Mouse (Mus musculus): Measurements from ENCODE around the gene Atp10b. TPM values are rescaled to one million over a fixed set of nuclear protein-coding genes. Genes with fewer than 3 reads are reported as not detected.

Atp10b gene
- polyA plus RNA-seq, 1 experiment from 2014 or later = 4.7 TPM

- Histone ChIP-seq H3K4me1 (ENCODE audit: control insufficient read depth, insufficient read depth, low read length) (no peaks in the 10 kb centered on the region), H3K27ac (ENCODE audit: low read length) (no peak overlapping the region), H3K9ac (ENCODE audit: low read length) (no peak overlapping the region), H3K4me2 (ENCODE audit: low read depth, low read length) (no peak overlapping the region), H3K9me3 (replicated peaks; ENCODE audit: control insufficient read depth, low read length) (no peaks in the 10 kb centered on the region), H3K27me3 (ENCODE audit: control insufficient read depth, insufficient read depth, low read length) (no peaks in the 10 kb centered on the region), H3K36me3 (ENCODE audit: control insufficient read depth, insufficient read depth, low read length) (no peaks in the 10 kb centered on the region), H3K4me3 (replicated peaks; ENCODE audit: low read length) (no peak overlapping the region)
- WGBS = 34% methylated on average over 3 of the region's 3 CpGs
- no peak for ATAC-seq (ENCODE audit: insufficient read depth, low FRiP score)
Measured at GRCm38 (mm10) chr11:43263548-43264218, 114.0 kb downstream of the Atp10b start.

GRCm38 (mm10) chr11:43267505-43267904, 117.8 kb downstream of the Atp10b start:
- no peak overlapping the region for H3K4me2 ChIP-seq (ENCODE audit: low read depth, low read length)
- H3K36me3 ChIP-seq (ENCODE audit: control insufficient read depth, insufficient read depth, low read length) = no peaks in the 10 kb centered on the region
- ATAC-seq (ENCODE audit: insufficient read depth, low FRiP score) = peak; percentile 77; the same call in 1 of the 2 replicates
- no peak overlapping the region for H3K9ac ChIP-seq (ENCODE audit: low read length)
- H3K4me1 ChIP-seq (ENCODE audit: control insufficient read depth, insufficient read depth, low read length) = no peaks in the 10 kb centered on the region
- WGBS = 77% methylated on average over 3 of the region's 3 CpGs
- no peak overlapping the region for H3K4me3 ChIP-seq (replicated peaks; ENCODE audit: low read length)
- no peaks in the 10 kb centered on the region for H3K9me3 ChIP-seq (replicated peaks; ENCODE audit: control insufficient read depth, low read length)
- no peak overlapping the region for H3K27ac ChIP-seq (ENCODE audit: low read length)
- no peaks in the 10 kb centered on the region for H3K27me3 ChIP-seq (ENCODE audit: control insufficient read depth, insufficient read depth, low read length)

- Histone ChIP-seq H3K4me3 (replicated peaks; ENCODE audit: low read length) (no peak overlapping the region), H3K4me2 (ENCODE audit: low read depth, low read length) (no peak overlapping the region), H3K27me3 (ENCODE audit: control insufficient read depth, insufficient read depth, low read length) (no peaks in the 10 kb centered on the region), H3K9ac (ENCODE audit: low read length) (no peak overlapping the region), H3K4me1 (ENCODE audit: control insufficient read depth, insufficient read depth, low read length) (no peaks in the 10 kb centered on the region), H3K9me3 (replicated peaks; ENCODE audit: control insufficient read depth, low read length) (no peaks in the 10 kb centered on the region), H3K36me3 (ENCODE audit: control insufficient read depth, insufficient read depth, low read length) (no peaks in the 10 kb centered on the region), H3K27ac (ENCODE audit: low read length) (no peak overlapping the region)
- 80% methylated on average over 6 of the region's 6 CpGs for WGBS
- no peak for ATAC-seq (ENCODE audit: insufficient read depth, low FRiP score)
Measured at GRCm38 (mm10) chr11:43269503-43270255, 120.0 kb downstream of the Atp10b start.

GRCm38 (mm10) chr11:43270256-43270806, 120.7 kb downstream of the Atp10b start:
- Histone ChIP-seq H3K9ac (ENCODE audit: low read length) (no peak overlapping the region), H3K27me3 (ENCODE audit: control insufficient read depth, insufficient read depth, low read length) (no peaks in the 10 kb centered on the region), H3K4me1 (ENCODE audit: control insufficient read depth, insufficient read depth, low read length) (no peaks in the 10 kb centered on the region), H3K9me3 (replicated peaks; ENCODE audit: control insufficient read depth, low read length) (no peaks in the 10 kb centered on the region), H3K36me3 (ENCODE audit: control insufficient read depth, insufficient read depth, low read length) (no peaks in the 10 kb centered on the region), H3K27ac (ENCODE audit: low read length) (no peak overlapping the region), H3K4me2 (ENCODE audit: low read depth, low read length) (no peak overlapping the region), H3K4me3 (replicated peaks; ENCODE audit: low read length) (no peak overlapping the region)
- ATAC-seq (ENCODE audit: insufficient read depth, low FRiP score) = no peak
- 77% methylated on average over 10 of the region's 10 CpGs for WGBS

GRCm38 (mm10) chr11:43273896-43274295, 124.2 kb downstream of the Atp10b start:
- Histone ChIP-seq H3K9me3 (replicated peaks; ENCODE audit: control insufficient read depth, low read length) (no peaks in the 10 kb centered on the region), H3K27ac (ENCODE audit: low read length) (no peak overlapping the region), H3K4me1 (ENCODE audit: control insufficient read depth, insufficient read depth, low read length) (no peaks in the 10 kb centered on the region), H3K9ac (ENCODE audit: low read length) (no peak overlapping the region), H3K4me2 (ENCODE audit: low read depth, low read length) (no peak overlapping the region), H3K36me3 (ENCODE audit: control insufficient read depth, insufficient read depth, low read length) (no peaks in the 10 kb centered on the region), H3K4me3 (replicated peaks; ENCODE audit: low read length) (no peak overlapping the region), H3K27me3 (ENCODE audit: control insufficient read depth, insufficient read depth, low read length) (no peaks in the 10 kb centered on the region)
- ATAC-seq (ENCODE audit: insufficient read depth, low FRiP score) = no peak

- Histone ChIP-seq H3K27ac (ENCODE audit: low read length) (no peak overlapping the region), H3K27me3 (ENCODE audit: control insufficient read depth, insufficient read depth, low read length) (no peaks in the 10 kb centered on the region), H3K9ac (ENCODE audit: low read length) (no peak overlapping the region), H3K4me3 (replicated peaks; ENCODE audit: low read length) (no peak overlapping the region), H3K4me1 (ENCODE audit: control insufficient read depth, insufficient read depth, low read length) (no peaks in the 10 kb centered on the region), H3K36me3 (ENCODE audit: control insufficient read depth, insufficient read depth, low read length) (no peaks in the 10 kb centered on the region), H3K9me3 (replicated peaks; ENCODE audit: control insufficient read depth, low read length) (no peaks in the 10 kb centered on the region), H3K4me2 (ENCODE audit: low read depth, low read length) (no peak overlapping the region)
- 73% methylated on average over 6 of the region's 6 CpGs for WGBS
- ATAC-seq (ENCODE audit: insufficient read depth, low FRiP score) = no peak
Measured at GRCm38 (mm10) chr11:43297584-43297983, 147.9 kb downstream of the Atp10b start.

- no peak for ATAC-seq (ENCODE audit: insufficient read depth, low FRiP score)
Measured at GRCm38 (mm10) chr11:43311000-43311399, 161.3 kb downstream of the Atp10b start.

More at GRCm38 (mm10) chr11:43311000-43311399, 161.3 kb downstream of the Atp10b start:
- H3K9ac ChIP-seq (ENCODE audit: low read length) = no peak overlapping the region
- H3K27me3 ChIP-seq (ENCODE audit: control insufficient read depth, insufficient read depth, low read length) = no peaks in the 10 kb centered on the region
- no peak overlapping the region for H3K4me3 ChIP-seq (replicated peaks; ENCODE audit: low read length)
- H3K9me3 ChIP-seq (replicated peaks; ENCODE audit: control insufficient read depth, low read length) = no peaks in the 10 kb centered on the region
- no peaks in the 10 kb centered on the region for H3K4me1 ChIP-seq (ENCODE audit: control insufficient read depth, insufficient read depth, low read length)
- no peak overlapping the region for H3K4me2 ChIP-seq (ENCODE audit: low read depth, low read length)
- no peaks in the 10 kb centered on the region for H3K36me3 ChIP-seq (ENCODE audit: control insufficient read depth, insufficient read depth, low read length)
- 51% methylated on average over 1 of the region's 1 CpGs for WGBS
- no peak overlapping the region for H3K27ac ChIP-seq (ENCODE audit: low read length)

Other genes starting within 250 kb of the Atp10b start
- 0.36 and 0.44 TPM in 2 replicates for gene Gm9972, start 114.1 kb upstream of the Atp10b start, polyA plus RNA-seq (2015; fragmentation: Nextera tagmentation; extraction: Ambion mirVana)

Data from stomach, embryonic 16.5 days (tissue).